Mouse (Mus musculus): ENCODE data around the gene Ceacam15. TPM values are rescaled to one million over a fixed set of nuclear protein-coding genes. Genes with fewer than 3 reads are reported as not detected.
"Not testable (repeated sequence)": the region's sequence is repeated elsewhere in the genome, so short reads cannot be mapped to it uniquely, and the experiment has no call there.

Ceacam15 gene
- polyA plus RNA-seq (2012; rRNA removed) (not detected in 2 replicates), polyA plus RNA-seq (2014; fragmentation: Nextera tagmentation; extraction: Ambion mirVana) (not detected in 2 replicates)

GRCm38 (mm10) chr7:16675605-16676004 lies at the start of gene Ceacam15:
Gene Ceacam15, minus strand, starts transcription at chr7:16675705.
- 22% methylated on average over 1 of the region's 1 CpGs for WGBS
- ATAC-seq (ENCODE audit: low FRiP score, low read depth): no peak
- no peak for TF ChIP-seq POLR2A (IDR thresholded peaks at IDR 0.05; ENCODE audit: borderline replicate concordance, extremely low read depth, insufficient read depth, insufficient read length)
- Histone ChIP-seq H3K4me1 (ENCODE audit: control insufficient read depth, insufficient read depth, low read length) (peaks cover 3% of the 10 kb centered on the region; the same call in 1 of the 2 replicates), H3K27me3 (ENCODE audit: control insufficient read depth, insufficient read depth, low read length) (no peaks in the 10 kb centered on the region), H3K4me2 (replicated peaks; ENCODE audit: low read depth, low read length, severe bottlenecking) (no peak within 1 kb of the TSS), H3K36me3 (ENCODE audit: control insufficient read depth, insufficient read depth, low read length) (no peaks in the 10 kb centered on the region), H3K9ac (ENCODE audit: low read depth, low read length, severe bottlenecking) (no peak within 1 kb of the TSS), H3K27ac (replicated peaks; ENCODE audit: low read depth, low read length) (no peak within 1 kb of the TSS), H3K4me3 (replicated peaks; ENCODE audit: low read length) (no peak within 1 kb of the TSS), H3K9me3 (ENCODE audit: control insufficient read depth, low read length) (no peaks in the 10 kb centered on the region)
- no peak for DNase-seq (ENCODE audit: low spot score)

GRCm38 (mm10) chr7:16722490-16722889 lies 47.0 kb upstream of the Ceacam15 start:
- H3K4me1 ChIP-seq (ENCODE audit: control insufficient read depth, insufficient read depth, low read length); H3K9ac ChIP-seq (ENCODE audit: low read depth, low read length, severe bottlenecking); H3K4me3 ChIP-seq (replicated peaks; ENCODE audit: low read length); H3K27me3 ChIP-seq (ENCODE audit: control insufficient read depth, insufficient read depth, low read length); H3K4me2 ChIP-seq (replicated peaks; ENCODE audit: low read depth, low read length, severe bottlenecking); DNase-seq (ENCODE audit: low spot score); ATAC-seq (ENCODE audit: low FRiP score, low read depth); H3K9me3 ChIP-seq (ENCODE audit: control insufficient read depth, low read length); H3K27ac ChIP-seq (replicated peaks; ENCODE audit: low read depth, low read length); H3K36me3 ChIP-seq (ENCODE audit: control insufficient read depth, insufficient read depth, low read length): not testable (repeated sequence)
- 67% methylated on average over 2 of the region's 3 CpGs for WGBS

- ATAC-seq (ENCODE audit: low FRiP score, low read depth): no peak
- Histone ChIP-seq H3K4me3 (replicated peaks; ENCODE audit: low read length) (no peak within 1 kb of the TSS), H3K4me1 (ENCODE audit: control insufficient read depth, insufficient read depth, low read length) (no peaks in the 10 kb centered on the region), H3K27me3 (ENCODE audit: control insufficient read depth, insufficient read depth, low read length) (no peaks in the 10 kb centered on the region), H3K4me2 (replicated peaks; ENCODE audit: low read depth, low read length, severe bottlenecking) (no peak within 1 kb of the TSS), H3K9me3 (ENCODE audit: control insufficient read depth, low read length) (no peaks in the 10 kb centered on the region), H3K36me3 (ENCODE audit: control insufficient read depth, insufficient read depth, low read length) (no peaks in the 10 kb centered on the region), H3K9ac (ENCODE audit: low read depth, low read length, severe bottlenecking) (no peak within 1 kb of the TSS), H3K27ac (replicated peaks; ENCODE audit: low read depth, low read length) (no peak within 1 kb of the TSS)
- DNase-seq (ENCODE audit: low spot score): no peak
- WGBS: 77% methylated on average over 2 of the region's 2 CpGs
- TF ChIP-seq POLR2A (IDR thresholded peaks at IDR 0.05; ENCODE audit: borderline replicate concordance, extremely low read depth, insufficient read depth, insufficient read length): no peak
Observed at GRCm38 (mm10) chr7:16721629-16722028, 46.1 kb upstream of the Ceacam15 start, which contains the start of gene Ceacam9. Gene Ceacam9, plus strand, starts transcription at chr7:16721929.

DNA sequence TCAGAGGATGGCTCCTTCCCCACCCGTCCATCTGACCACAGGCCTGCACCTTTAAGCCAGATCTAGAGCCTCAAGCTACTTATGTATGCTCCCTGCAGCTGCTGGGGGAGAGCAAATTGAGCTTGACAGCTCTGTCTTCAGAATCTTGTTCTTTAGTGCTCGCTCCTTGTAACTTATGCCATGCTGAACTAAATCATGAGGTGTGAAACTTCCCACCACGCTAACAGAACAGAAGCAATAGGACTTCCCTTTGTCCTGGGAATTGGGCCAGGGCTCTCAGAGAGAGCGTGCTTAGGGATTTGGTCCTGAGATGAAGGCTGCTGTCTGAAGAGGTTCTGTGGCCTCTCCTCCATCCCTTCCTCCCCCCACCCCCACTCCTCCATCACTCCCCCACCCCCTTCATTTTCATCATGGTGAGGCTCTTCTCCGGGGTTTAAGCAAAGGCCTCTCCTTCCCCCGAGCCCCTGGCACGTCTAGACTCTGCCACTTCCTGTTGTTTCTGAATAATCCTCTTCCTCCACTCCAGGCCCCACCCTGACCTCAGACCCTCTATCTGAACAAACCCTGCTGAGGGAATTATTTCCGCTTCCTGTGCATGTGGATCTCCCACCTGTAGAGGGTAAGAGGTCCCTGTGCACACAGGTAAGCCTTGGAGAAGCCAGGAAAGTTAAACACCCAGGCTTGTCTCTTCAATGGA lies 41.1 kb upstream of the Ceacam15 start:
- H3K9ac ChIP-seq (ENCODE audit: low read depth, low read length, severe bottlenecking); DNase-seq (ENCODE audit: low spot score); H3K36me3 ChIP-seq (ENCODE audit: control insufficient read depth, insufficient read depth, low read length); H3K27me3 ChIP-seq (ENCODE audit: control insufficient read depth, insufficient read depth, low read length); H3K4me2 ChIP-seq (replicated peaks; ENCODE audit: low read depth, low read length, severe bottlenecking); H3K9me3 ChIP-seq (ENCODE audit: control insufficient read depth, low read length); ATAC-seq (ENCODE audit: low FRiP score, low read depth); H3K27ac ChIP-seq (replicated peaks; ENCODE audit: low read depth, low read length); H3K4me3 ChIP-seq (replicated peaks; ENCODE audit: low read length); H3K4me1 ChIP-seq (ENCODE audit: control insufficient read depth, insufficient read depth, low read length): not testable (repeated sequence)
- WGBS: 29% methylated on average over 8 of the region's 8 CpGs

DNA sequence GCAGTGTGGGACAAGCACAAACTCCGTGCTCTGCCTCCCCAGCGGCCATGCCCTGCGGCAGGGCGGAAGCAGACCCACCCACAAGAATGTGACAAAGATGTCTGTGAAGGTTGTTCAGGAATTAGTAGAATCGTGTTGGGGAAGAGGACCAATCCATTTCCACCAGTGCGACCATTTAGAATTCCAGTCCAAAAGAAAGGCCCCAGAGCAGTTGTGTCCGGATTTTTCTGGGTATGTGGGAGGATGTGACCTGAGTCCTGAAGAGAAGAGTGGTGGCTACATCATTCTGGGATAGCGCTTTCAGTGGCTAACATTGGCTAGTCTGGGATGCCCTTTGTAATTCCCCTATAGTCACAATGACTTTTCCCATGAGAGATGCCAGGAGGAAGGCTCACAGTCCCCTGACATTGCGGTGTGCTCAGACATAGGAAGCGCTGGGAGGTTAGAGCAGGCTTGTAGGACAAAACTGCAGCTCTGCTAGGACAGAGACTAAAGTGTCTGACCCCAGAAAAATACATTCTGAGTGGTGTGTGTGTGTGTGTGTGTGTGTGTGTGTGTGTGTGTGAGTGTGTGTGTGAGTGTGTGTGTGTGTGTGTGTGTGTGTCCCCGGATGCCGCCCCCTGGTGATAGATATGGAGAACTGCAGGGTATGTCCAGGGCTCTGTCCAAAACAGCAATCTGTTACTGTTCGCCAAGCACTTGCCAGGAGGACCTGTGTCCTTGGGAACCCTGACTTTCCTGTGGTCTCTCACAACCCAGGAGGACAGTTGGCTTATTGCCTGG lies 37.3 kb upstream of the Ceacam15 start:
- Histone ChIP-seq H3K4me3 (replicated peaks; ENCODE audit: low read length) (no peak overlapping the region), H3K9me3 (ENCODE audit: control insufficient read depth, low read length) (no peaks in the 10 kb centered on the region), H3K9ac (ENCODE audit: low read depth, low read length, severe bottlenecking) (no peak overlapping the region), H3K27ac (replicated peaks; ENCODE audit: low read depth, low read length) (no peak overlapping the region), H3K4me1 (ENCODE audit: control insufficient read depth, insufficient read depth, low read length) (no peaks in the 10 kb centered on the region), H3K36me3 (ENCODE audit: control insufficient read depth, insufficient read depth, low read length) (no peaks in the 10 kb centered on the region), H3K27me3 (ENCODE audit: control insufficient read depth, insufficient read depth, low read length) (no peaks in the 10 kb centered on the region), H3K4me2 (replicated peaks; ENCODE audit: low read depth, low read length, severe bottlenecking) (no peak overlapping the region)
- WGBS: 68% methylated on average over 13 of the region's 13 CpGs
- TF ChIP-seq POLR2A (IDR thresholded peaks at IDR 0.05; ENCODE audit: borderline replicate concordance, extremely low read depth, insufficient read depth, insufficient read length): no peak
- no peak for DNase-seq (ENCODE audit: low spot score)
- ATAC-seq (ENCODE audit: low FRiP score, low read depth): no peak

Data from limb, embryonic 14.5 days (tissue).